Mouse (Mus musculus) ovary, adult 2 months (tissue): ENCODE data around the gene Tceal5. TPM values are rescaled to one million over a fixed set of nuclear protein-coding genes. Genes with fewer than 3 reads are reported as not detected.

Experiments
- polyA plus RNA-seq: library from polyadenylated mRNA; depleted of rRNA; stranded (reverse); fragments of >200 nt; gene quantifications from 2 replicates; pipeline ENCODE4 v1.2.3, GENCODE M21; 2012; rRNA removed

Gene Tceal5
- 0.26 TPM in 1 of 2 replicates, not detected in the other for polyA plus RNA-seq

DNA sequence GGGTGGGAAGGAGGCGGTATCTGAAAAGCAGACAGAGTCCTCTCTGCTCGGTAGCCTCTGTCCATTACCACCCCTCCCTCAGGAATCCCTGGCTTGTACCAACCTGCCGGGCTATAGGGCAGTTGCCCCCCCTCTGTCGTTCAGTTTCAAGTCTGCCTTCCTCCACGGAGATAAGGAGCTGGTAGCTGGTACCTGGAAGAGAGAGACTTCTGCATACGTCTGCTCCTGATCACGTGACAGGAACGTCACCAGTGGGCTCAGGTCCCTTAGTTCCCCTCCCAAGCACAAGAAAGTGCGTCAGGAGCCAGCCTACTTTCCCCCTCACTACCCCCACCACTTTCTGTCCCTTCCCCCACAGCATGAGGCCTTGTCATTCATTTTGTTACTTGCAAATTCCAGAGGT lies at the start of gene Tceal5:
Gene Tceal5, minus strand, starts transcription at position 213 of the 403 bp plus-strand sequence.

DNA sequence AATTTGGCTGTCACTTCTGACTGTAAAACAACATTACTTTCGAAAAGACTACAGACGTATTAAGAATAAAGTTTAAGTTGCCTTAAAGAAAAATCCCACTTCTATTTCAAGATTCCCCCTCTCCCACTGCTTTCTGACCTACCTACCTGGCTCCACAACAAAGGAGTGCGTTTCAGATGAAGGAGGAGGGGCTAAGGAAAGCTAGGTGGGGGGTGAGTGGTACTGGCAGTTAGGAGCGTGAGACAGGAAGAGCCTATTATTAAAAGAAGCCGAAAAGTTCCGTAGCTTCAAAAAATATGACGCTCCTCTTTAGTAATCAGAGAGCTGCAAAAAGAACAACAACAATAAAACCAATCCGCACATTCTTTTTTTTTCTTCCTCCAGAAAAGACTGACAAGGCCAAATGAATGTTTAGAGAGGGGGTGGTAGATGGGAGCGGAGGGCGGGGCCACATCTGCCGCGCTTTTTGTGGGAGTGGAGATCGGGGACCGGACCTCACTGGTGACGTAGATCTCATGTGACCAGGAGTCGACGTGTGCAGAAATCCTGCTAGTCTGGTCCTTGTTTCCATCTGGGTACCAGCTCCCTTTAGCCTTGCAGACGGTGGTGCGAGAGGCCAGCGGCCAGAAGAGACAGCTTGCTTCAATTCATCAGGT lies 41.0 kb upstream of the Tceal5 start, which contains the start of gene Tceal9:
Gene Tceal9, plus strand, starts transcription at position 506 of the 656 bp plus-strand sequence.

DNA sequence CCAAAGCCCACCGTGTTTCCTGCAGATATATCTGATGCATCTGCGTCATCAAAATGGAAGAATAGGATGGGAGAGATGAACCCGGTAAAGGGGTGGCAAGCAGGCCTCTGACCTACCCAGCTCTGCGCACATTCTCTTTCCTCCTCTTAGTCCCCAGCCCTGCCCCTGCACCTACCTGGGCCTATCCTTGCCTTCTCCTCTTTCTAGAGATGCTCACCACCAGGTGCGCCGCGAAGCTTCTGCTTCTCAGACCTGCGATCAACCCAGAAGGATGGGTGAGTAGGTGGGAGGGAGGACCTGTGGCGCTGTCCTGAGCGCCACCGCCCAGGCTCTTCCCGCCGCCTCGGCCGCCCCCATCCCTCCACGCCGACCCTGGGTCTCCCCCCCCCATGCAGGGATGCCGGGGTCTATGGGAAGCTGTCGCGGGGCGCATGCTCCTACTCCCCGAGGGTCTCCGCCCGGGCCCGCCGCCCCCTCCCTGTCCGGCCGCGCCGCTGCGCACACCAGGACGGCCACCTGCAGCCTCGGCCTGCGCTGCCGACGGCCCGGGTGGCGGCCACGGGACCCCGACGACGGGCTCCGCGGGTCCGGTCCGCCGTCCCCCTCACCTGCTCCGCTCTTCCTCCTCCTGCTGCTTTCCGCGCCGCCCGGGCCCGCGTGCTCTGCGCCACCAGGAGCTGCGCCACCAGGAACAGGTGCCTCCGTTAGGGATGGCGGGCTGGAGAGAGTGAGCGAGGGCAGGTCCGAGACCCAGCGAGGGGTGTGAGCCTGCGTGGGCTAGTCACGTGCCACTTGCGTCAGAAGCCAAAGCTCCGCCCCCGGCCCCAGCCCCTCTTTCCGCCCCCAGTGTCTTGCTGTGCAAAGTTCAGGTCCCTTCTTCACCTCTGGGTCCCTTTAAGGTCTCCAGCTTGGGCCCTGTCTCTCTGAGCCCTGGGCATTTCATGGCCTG lies 11.3 kb upstream of the Tceal5 start, which contains the start of the genes Tceal7 and Bex1:
Gene Tceal7, plus strand, starts transcription at position 51 of the 949 bp plus-strand sequence.
Gene Bex1, minus strand, starts transcription at position 785 of the 949 bp plus-strand sequence.

DNA sequence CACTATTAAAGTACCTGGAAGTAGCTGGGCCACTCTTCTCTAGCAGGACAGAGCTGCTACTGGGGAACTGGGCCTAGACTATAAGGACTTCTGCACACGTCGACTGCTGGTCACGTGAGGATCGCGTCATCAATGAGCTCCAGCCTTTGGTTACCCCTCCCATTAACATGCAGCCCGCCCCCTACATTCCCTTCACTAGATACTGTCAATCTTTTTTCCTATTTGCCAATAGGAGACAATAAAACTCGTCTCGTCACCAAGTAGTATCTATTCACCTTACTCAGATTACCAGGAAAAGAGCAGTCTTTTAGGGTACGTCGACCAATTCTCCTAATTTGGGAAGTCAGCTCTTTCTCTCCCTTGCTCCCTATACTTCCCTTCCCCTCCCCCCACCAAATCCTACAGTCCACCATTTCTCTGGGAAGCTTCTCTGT lies 31.5 kb downstream of the Tceal5 start, which contains the start of gene Tceal8:
Gene Tceal8, minus strand, starts transcription at position 225 of the 434 bp plus-strand sequence.

Other genes starting within 250 kb of the Tceal5 start
- gene Arxes2, start 210.1 kb downstream of the Tceal5 start, polyA plus RNA-seq = 32.6 and 61.9 TPM in 2 replicates
- 3.8 and 8.6 TPM in 2 replicates for gene Arxes1, start 170.5 kb downstream of the Tceal5 start, polyA plus RNA-seq
- gene Bex2, start 135.6 kb downstream of the Tceal5 start, polyA plus RNA-seq = 2.9 and 3.4 TPM in 2 replicates
- gene Nxf3, start 118.6 kb downstream of the Tceal5 start, polyA plus RNA-seq = 0.21 and 0.61 TPM in 2 replicates
- 16.5 and 16.7 TPM in 2 replicates for gene Bex4, start 64.9 kb downstream of the Tceal5 start, polyA plus RNA-seq
- gene Tceal8, start 31.5 kb downstream of the Tceal5 start, polyA plus RNA-seq = 2.9 and 5.0 TPM in 2 replicates
- not detected in 2 replicates for gene Tceal7, start 10.9 kb upstream of the Tceal5 start, polyA plus RNA-seq
- gene Bex1, start 11.6 kb upstream of the Tceal5 start, polyA plus RNA-seq = 9.8 TPM in 2 replicates
- gene Tceal9, start 41.2 kb upstream of the Tceal5 start, polyA plus RNA-seq = 35.6 and 43.9 TPM in 2 replicates
- 115 and 116 TPM in 2 replicates for gene Bex3, start 66.4 kb upstream of the Tceal5 start, polyA plus RNA-seq